Mouse (Mus musculus) liver, adult 2 months (tissue): ENCODE data around the gene P2rx3. TPM values are rescaled to one million over a fixed set of nuclear protein-coding genes. Genes with fewer than 3 reads are reported as not detected.

Source experiments
- DNase-seq: peaks from one replicate; pipeline ENCODE4 v3.0.0-alpha.2; 2011; ENCODE audit warnings: low read depth, low spot score; ENCODE audit errors: extremely low read depth
- H3K27ac ChIP-seq: fragments of 200-500 bp; replicated peaks from 2 replicates; pipeline ENCODE4 v1.5.1; 2012; ENCODE audit warnings: low read depth, mild to moderate bottlenecking, control low read depth, inconsistent platforms, low read length; ENCODE audit not compliant: insufficient read depth
- H3K27me3 ChIP-seq: fragments of 200-500 bp; 2 replicates; pipeline ENCODE4 v1.6.1; 2012; ENCODE audit warnings: mild to moderate bottlenecking, moderate library complexity, low read length, inconsistent platforms; ENCODE audit not compliant: control insufficient read depth, insufficient read depth
- H3K36me3 ChIP-seq: fragments of 200-500 bp; 2 replicates; pipeline ENCODE4 v1.6.1; 2012; ENCODE audit warnings: low read length, inconsistent platforms; ENCODE audit not compliant: control insufficient read depth, insufficient read depth
- H3K4me1 ChIP-seq: fragments of 200-500 bp; 2 replicates; pipeline ENCODE4 v1.6.1; 2011; ENCODE audit warnings: low read length; ENCODE audit not compliant: control insufficient read depth, insufficient read depth
- H3K4me3 ChIP-seq: fragments of 200-500 bp; 2 replicates; pipeline ENCODE4 v1.5.1; 2011; ENCODE audit warnings: low read depth, mild to moderate bottlenecking, control low read depth, low read length, moderate library complexity; ENCODE audit not compliant: insufficient read depth
- H3K79me2 ChIP-seq: fragments of 200-500 bp; 2 replicates; pipeline ENCODE4 v1.6.1; 2012; ENCODE audit warnings: inconsistent platforms, mild to moderate bottlenecking, low read length, moderate library complexity; ENCODE audit not compliant: control insufficient read depth, insufficient read depth
- H3K9ac ChIP-seq: fragments of 200-500 bp; 2 replicates; pipeline ENCODE4 v1.6.1; 2012; ENCODE audit warnings: low read depth, mild to moderate bottlenecking, control low read depth, inconsistent platforms, low read length
- CTCF ChIP-seq: fragments of 200-500 bp; IDR thresholded peaks from 2 replicates; pipeline ENCODE4 v1.5.1; 2011; ENCODE audit warnings: low read depth, low read length, control low read depth
- POLR2A ChIP-seq: fragments of 200-500 bp; IDR thresholded peaks from 2 replicates; pipeline ENCODE4 v1.6.1; 2011; ENCODE audit warnings: low read length, control low read depth; ENCODE audit not compliant: insufficient read depth; ENCODE audit errors: extremely low read depth
- WGBS: fragments of 180-500 bp; shearing (Covaris S2); methylation state at CpG from one replicate; pipeline ENCODE4 v1.1.7; 2018; 5-methylcytosine and 5-hydroxymethylcytosine counted together
- polyA plus RNA-seq: library from polyadenylated mRNA; depleted of rRNA; stranded (reverse); fragments of >200 nt; gene quantifications from 2 replicates; pipeline ENCODE4 v1.2.3, GENCODE M21; 2012
- total RNA-seq: library from RNA; depleted of rRNA; stranded (reverse); fragments of >200 nt; gene quantifications from 2 replicates; pipeline ENCODE4 v1.2.3, GENCODE M21; 2014

P2rx3 gene
- total and polyA plus RNA-seq, 2 experiments: 2.1 to 2.8 TPM

DNA sequence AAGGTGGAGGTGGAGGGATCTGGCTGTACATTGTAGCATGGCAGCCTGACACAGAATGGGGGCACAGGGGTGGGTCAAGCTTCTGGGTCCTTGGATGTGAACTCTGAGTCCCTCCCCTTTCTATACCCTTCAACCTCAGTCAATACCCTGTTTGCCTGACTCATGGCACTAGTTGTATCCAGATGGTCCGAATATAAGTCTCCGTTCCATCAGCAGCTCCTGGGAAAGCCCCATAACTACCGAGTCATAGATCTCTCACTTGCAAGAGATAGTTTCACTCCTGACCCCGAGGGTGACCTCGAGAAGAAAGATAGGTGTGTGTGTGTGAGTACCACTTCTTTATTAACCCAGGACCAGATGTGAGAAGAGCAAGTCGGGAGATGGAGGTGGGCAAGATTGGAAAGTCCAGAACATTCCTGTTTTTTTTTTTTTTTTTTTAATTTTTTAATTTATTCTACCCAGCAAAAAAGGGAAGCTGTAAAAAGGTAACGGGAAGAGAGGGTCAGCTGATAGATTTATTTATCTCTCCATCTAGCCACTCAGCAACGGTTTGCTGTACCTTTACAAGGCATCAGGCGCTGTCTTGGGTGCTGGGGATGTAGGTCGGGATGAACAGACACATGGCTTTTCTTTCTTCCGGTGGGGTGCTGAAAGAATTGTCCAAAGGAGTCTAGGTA, 78.5 kb downstream of the P2rx3 start:
- TF ChIP-seq POLR2A: no peak
- no peak for TF ChIP-seq CTCF
- Histone ChIP-seq H3K27ac (no peak overlapping the region), H3K4me1 (peaks cover 2% of the 10 kb centered on the region; the same call in 1 of the 2 replicates), H3K27me3 (no peaks in the 10 kb centered on the region), H3K9ac (no peak overlapping the region), H3K4me3 (no peak overlapping the region), H3K79me2 (no peaks in the 10 kb centered on the region), H3K36me3 (peaks cover 2% of the 10 kb centered on the region; the same call in 1 of the 2 replicates)
- no peak for DNase-seq
- 86% methylated on average over 11 of the region's 11 CpGs for WGBS

DNA sequence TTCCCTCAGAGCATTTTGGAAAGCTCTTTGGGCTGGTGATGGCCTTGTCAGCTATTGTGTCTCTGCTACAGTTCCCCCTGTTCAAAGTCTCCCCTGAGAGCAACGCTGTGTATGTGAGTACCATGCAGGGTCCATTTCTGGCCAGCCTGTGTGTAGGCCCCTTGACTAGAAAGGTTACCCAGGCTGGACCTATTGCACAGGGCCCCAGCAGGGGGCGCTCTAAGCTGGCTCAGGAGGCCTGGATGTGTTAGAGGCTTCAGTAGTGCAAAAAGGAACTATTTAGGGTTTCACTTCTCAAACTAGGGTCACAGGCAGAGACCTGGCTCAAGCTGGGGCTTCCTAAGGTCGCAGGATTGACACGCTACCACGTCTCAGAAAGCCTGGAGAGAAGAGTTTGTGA, 81.0 kb downstream of the P2rx3 start:
- H3K4me3 ChIP-seq: no peak overlapping the region
- H3K9ac ChIP-seq: no peak overlapping the region
- peaks cover 8% of the 10 kb centered on the region; the same call in 1 of the 2 replicates for H3K36me3 ChIP-seq
- 41% methylated on average over 5 of the region's 5 CpGs for WGBS
- no peak overlapping the region for H3K27ac ChIP-seq
- no peak for TF ChIP-seq POLR2A
- peak; percentile 92 for TF ChIP-seq CTCF
- H3K4me1 ChIP-seq: no peaks in the 10 kb centered on the region; the same call in 1 of the 2 replicates
- H3K27me3 ChIP-seq: no peaks in the 10 kb centered on the region
- no peaks in the 10 kb centered on the region for H3K79me2 ChIP-seq
- DNase-seq: peak; percentile 39

DNA sequence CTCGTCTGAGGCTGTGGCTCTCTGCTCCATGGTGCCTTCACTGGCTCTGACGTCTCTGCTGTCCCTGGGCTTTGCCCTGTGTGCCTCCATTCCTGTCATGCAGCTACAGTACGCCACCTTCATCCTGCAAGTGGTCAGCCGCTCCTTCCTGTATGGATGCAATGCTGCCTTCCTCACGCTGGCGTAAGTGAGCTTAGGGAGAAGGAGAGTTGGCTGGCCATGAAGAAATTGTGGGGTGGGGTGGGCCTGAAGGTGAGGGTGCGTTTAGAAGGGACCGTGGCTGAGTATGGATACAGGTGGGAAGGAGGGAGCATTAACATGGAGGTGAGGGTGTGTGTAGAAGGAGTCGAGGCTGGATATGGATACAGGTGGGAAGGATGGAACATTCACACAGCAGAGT, 81.8 kb downstream of the P2rx3 start:
- DNase-seq: no peak
- Histone ChIP-seq H3K36me3 (peaks cover 8% of the 10 kb centered on the region; the same call in 1 of the 2 replicates), H3K27me3 (no peaks in the 10 kb centered on the region), H3K4me1 (no peaks in the 10 kb centered on the region), H3K9ac (no peak overlapping the region), H3K27ac (no peak overlapping the region), H3K79me2 (no peaks in the 10 kb centered on the region), H3K4me3 (no peak overlapping the region)
- no peak for TF ChIP-seq POLR2A
- TF ChIP-seq CTCF: no peak
- 89% methylated on average over 9 of the region's 9 CpGs for WGBS

DNA sequence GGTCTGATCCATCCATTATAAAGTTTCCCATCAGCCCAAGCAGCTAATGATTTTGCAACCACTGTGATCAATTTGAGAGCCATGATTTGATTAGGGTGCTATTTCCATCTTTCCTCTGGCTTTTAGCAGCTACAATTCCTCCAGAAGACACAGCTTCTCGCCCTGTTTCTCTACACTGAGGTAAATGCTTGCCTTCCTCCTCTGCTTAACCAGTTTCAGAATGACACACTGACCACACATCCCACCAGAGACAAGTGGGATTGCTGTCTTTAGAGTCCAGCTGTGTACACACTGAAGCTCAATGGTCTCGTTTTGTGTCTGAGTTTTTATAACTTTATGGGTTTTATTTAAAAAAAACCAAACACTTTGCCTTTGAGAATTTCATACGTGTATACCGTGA, 84.6 kb downstream of the P2rx3 start:
- Histone ChIP-seq H3K4me3 (no peak overlapping the region), H3K36me3 (peaks cover 19% of the 10 kb centered on the region), H3K79me2 (no peaks in the 10 kb centered on the region), H3K9ac (no peak overlapping the region), H3K27ac (no peak overlapping the region), H3K4me1 (no peaks in the 10 kb centered on the region), H3K27me3 (no peaks in the 10 kb centered on the region)
- no peak for DNase-seq
- WGBS: 79% methylated on average over 4 of the region's 4 CpGs
- no peak for TF ChIP-seq POLR2A

DNA sequence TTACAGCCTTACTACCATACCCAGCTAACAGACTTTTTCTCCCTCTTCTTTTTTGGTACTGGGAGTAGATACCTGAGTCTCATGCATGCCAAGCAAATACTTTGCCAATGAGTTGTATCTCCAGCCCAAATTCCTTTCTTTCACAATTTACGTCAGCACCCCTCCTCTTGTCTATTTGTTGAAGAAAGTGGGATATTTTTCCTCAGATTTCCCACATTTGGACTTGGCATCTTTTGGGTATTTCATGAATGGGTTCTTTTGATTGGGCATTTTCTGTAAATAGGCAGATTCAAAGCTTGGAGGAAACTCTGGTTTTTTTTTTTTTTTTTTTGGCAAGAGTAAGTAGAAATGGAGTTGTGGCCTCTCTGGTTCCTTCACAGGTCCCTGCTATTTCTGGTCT, 85.0 kb downstream of the P2rx3 start:
- Histone ChIP-seq H3K4me3 (no peak overlapping the region), H3K79me2 (no peaks in the 10 kb centered on the region), H3K36me3 (peaks cover 19% of the 10 kb centered on the region), H3K9ac (no peak overlapping the region), H3K27ac (no peak overlapping the region), H3K27me3 (no peaks in the 10 kb centered on the region), H3K4me1 (no peaks in the 10 kb centered on the region)
- WGBS: 76% methylated on average over 1 of the region's 1 CpGs
- no peak for DNase-seq
- TF ChIP-seq CTCF: no peak
- no peak for TF ChIP-seq POLR2A

DNA sequence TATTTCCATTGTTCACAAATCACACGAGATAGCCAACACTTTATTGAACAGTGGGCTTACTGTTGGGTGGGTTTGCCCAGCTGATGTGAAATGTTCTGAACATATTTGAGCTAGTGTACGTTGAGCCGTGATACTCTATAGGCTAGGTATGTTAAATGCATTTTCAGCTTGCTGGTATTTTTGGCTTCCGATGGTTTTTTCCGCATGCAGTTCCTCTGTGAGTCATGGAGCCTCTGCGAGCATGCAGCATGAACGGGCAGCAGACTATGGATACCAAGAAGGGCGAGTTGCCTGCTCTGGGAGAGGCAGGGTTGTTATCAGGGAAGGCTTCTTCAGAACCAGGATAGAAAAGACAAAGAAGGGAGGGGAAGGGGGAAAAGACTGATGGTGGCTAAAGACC, 86.2 kb downstream of the P2rx3 start:
- TF ChIP-seq CTCF (no peak), POLR2A (no peak)
- Histone ChIP-seq H3K36me3 (peaks cover 22% of the 10 kb centered on the region), H3K27ac (no peak overlapping the region), H3K79me2 (no peaks in the 10 kb centered on the region), H3K27me3 (no peaks in the 10 kb centered on the region), H3K4me3 (no peak overlapping the region), H3K4me1 (no peaks in the 10 kb centered on the region; the same call in 1 of the 2 replicates), H3K9ac (no peak overlapping the region)
- 90% methylated on average over 8 of the region's 8 CpGs for WGBS
- DNase-seq: no peak
